Mouse (Mus musculus): ENCODE measurements at regions not wholly inside any gene's neighbourhood (a gene's known extent, or its start where the extent isn't known, plus 50 kb on each side); places are given as distances from the start of the nearest gene placed in this dataset.

- TF ChIP-seq CTCF (IDR thresholded peaks at IDR 0.05; ENCODE audit: low read depth) (no peak), EP300 (IDR thresholded peaks at IDR 0.05; ENCODE audit: low read depth) (no peak)
These were observed 453.5 kb downstream of the Mctp2 start for GRCm38 (mm10) chr7:71852864-71853263.
